Mouse (Mus musculus): ENCODE data around the gene Sdf4.

Gene Sdf4

DNA sequence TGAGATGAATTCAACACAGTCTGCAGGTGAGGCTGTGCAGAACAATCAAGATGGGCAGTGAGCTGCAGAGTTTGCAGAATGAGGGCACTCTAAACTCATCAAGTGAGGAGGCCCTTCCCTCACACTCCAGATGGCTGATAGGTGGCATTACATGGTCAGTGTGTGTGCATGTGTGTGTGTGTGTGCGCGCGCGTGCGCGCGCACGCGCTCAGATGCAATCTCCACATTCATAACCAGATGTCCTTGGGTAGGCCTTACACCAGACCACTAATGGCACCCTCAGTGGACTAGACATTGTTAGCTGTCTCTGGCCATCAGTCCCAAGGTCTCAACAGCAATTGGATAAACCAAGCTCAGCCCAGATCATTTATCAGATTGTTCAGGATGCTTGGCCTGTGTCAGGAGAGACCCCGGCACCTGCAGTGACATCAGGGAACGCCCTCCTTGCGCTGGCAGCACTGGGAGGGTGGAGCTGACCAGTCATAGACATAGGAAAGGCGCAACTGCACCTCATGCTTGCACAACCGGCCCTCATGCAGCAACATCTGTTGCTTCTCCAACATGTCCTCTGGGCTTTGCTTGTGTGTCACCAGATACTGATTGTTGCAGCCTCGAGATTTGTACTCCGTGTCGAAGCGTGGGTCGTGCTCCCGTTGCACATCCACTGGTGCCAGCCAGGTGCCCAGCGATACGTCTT, 1.3 kb upstream of the Sdf4 start:
- peak overlapping the region; percentile 97 for H3K4me3 ChIP-seq (replicated peaks; ENCODE audit: low read length)
- H3K9me3 ChIP-seq (ENCODE audit: low read length) = no peaks in the 10 kb centered on the region
- TF ChIP-seq NANOG (IDR thresholded peaks at IDR 0.05; ENCODE audit: borderline replicate concordance, low read length) (no peak; the same call in 1 of the 2 replicates), CTCF (conservative IDR thresholded peaks at IDR 0.05; ENCODE audit: low read length) (no peak), POU5F1 (IDR thresholded peaks at IDR 0.05; ENCODE audit: borderline replicate concordance, low read length) (no peak)
- H3K4me1 ChIP-seq (replicated peaks; ENCODE audit: low read depth, low read length) = peaks cover 49% of the 10 kb centered on the region
- no peaks in the 10 kb centered on the region for H3K27me3 ChIP-seq (ENCODE audit: insufficient read depth, low read length)
- H3K36me3 ChIP-seq (ENCODE audit: insufficient read depth, low read length) = peaks cover 43% of the 10 kb centered on the region

DNA sequence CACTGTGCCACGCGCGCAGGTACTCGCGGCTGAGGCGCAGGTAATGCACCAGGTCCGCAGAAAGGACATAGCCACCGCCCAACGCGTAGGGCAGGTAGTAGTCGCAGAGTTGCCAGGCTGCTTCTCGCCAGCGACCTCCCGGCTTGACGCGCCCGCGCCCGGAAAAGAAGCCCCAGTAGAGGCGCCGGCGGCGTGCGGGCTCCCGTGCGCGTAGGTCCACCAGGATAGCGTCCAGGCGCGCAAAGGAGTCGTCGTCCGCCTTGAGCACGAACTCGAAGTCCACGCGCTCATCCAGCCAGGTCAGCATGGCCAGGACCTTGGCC, 803 bp upstream of the Sdf4 start:
- no peaks in the 10 kb centered on the region for H3K9me3 ChIP-seq (ENCODE audit: low read length)
- TF ChIP-seq NANOG (IDR thresholded peaks at IDR 0.05; ENCODE audit: borderline replicate concordance, low read length) (no peak), CTCF (conservative IDR thresholded peaks at IDR 0.05; ENCODE audit: low read length) (no peak), POU5F1 (IDR thresholded peaks at IDR 0.05; ENCODE audit: borderline replicate concordance, low read length) (no peak)
- H3K27me3 ChIP-seq (ENCODE audit: insufficient read depth, low read length) = no peaks in the 10 kb centered on the region
- peak overlapping the region; percentile 97 for H3K4me3 ChIP-seq (replicated peaks; ENCODE audit: low read length)
- peaks cover 48% of the 10 kb centered on the region for H3K36me3 ChIP-seq (ENCODE audit: insufficient read depth, low read length)
- peaks cover 54% of the 10 kb centered on the region for H3K4me1 ChIP-seq (replicated peaks; ENCODE audit: low read depth, low read length)

DNA sequence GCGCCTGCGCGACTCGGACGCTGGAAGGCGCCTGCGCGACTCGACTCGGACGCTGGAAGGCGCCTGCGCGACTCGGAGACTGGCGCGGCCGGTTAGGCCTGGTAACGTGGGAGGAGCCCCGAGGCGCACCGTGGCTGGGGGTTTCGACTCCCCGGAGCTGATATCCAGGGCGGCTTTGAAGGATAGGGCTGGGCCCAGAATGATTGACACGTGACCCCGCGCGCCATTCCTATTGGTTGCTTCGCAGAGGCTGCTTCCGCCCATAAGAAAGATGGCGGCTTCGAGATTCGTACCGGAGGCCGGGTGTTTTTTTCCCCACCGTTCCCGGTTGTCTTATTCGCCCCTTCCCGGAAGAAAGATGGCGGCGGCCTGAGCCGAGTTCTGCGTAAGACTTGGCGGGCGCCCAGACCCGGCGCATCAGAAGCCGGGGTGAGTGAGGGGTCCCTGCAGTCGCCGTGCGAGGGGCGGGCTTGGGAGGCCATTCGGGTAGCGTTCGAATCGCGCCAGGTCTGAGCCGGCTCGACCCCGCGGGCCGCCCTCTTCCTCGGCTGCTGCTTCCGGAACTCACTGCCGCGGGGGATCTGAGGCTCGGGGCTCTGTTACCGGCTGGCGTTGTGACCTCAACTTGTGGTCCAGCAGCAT, 355 bp downstream of the Sdf4 start:
- Histone ChIP-seq H3K27me3 (ENCODE audit: insufficient read depth, low read length) (no peaks in the 10 kb centered on the region), H3K4me1 (replicated peaks; ENCODE audit: low read depth, low read length) (peaks cover 62% of the 10 kb centered on the region), H3K36me3 (ENCODE audit: insufficient read depth, low read length) (peaks cover 60% of the 10 kb centered on the region), H3K9me3 (ENCODE audit: low read length) (no peaks in the 10 kb centered on the region), H3K4me3 (replicated peaks; ENCODE audit: low read length) (peak overlapping the region; percentile 97)
- TF ChIP-seq NANOG (IDR thresholded peaks at IDR 0.05; ENCODE audit: borderline replicate concordance, low read length) = no peak
- no peak for TF ChIP-seq POU5F1 (IDR thresholded peaks at IDR 0.05; ENCODE audit: borderline replicate concordance, low read length)
- no peak for TF ChIP-seq CTCF (conservative IDR thresholded peaks at IDR 0.05; ENCODE audit: low read length)

DNA sequence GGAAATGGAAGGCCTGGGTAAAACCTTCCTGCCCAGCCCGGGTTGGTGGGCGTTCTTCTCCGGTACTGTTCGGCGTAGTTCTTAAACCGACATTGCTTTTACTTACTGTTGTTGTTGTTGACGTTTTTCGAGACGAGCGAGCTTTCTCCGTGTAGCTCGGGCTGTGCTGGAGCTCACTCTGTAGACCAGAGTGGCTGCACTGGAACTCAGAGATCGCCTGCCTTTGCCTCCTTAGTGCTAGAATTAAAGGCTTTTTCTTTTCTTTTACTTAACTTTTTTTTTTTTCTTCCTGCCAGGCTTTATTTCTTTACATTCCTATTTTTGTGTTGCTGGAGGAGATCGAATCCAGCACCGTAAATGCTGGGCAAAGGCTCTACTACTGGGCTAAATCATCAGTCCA, 934 bp downstream of the Sdf4 start:
- TF ChIP-seq NANOG (IDR thresholded peaks at IDR 0.05; ENCODE audit: borderline replicate concordance, low read length) = no peak
- TF ChIP-seq POU5F1 (IDR thresholded peaks at IDR 0.05; ENCODE audit: borderline replicate concordance, low read length) = no peak
- no peak for TF ChIP-seq CTCF (conservative IDR thresholded peaks at IDR 0.05; ENCODE audit: low read length)
- Histone ChIP-seq H3K36me3 (ENCODE audit: insufficient read depth, low read length) (peaks cover 63% of the 10 kb centered on the region), H3K4me1 (replicated peaks; ENCODE audit: low read depth, low read length) (peaks cover 59% of the 10 kb centered on the region), H3K9me3 (ENCODE audit: low read length) (no peaks in the 10 kb centered on the region), H3K4me3 (replicated peaks; ENCODE audit: low read length) (peak overlapping the region; percentile 97), H3K27me3 (ENCODE audit: insufficient read depth, low read length) (no peaks in the 10 kb centered on the region)

DNA sequence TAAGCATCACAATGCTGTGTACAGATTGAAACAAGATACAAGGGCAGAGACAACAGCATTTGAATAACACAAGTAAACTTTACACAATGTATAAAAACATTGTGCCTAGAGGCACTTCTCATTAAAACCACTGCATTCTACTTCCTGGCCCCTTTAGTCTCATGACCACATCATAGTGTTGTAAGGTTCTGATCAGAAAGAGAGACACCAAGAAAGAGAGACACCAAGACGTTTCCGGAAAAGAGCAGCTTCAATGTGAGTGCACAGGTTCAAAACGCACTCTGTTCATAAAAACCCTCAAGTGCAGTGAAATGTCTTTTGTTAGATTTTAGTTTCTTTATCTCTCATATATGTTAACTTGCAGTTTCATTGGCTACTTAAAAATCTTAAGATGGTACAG, 11.4 kb downstream of the Sdf4 start:
- no peak overlapping the region for H3K4me3 ChIP-seq (replicated peaks; ENCODE audit: low read length)
- TF ChIP-seq CTCF (conservative IDR thresholded peaks at IDR 0.05; ENCODE audit: low read length) (no peak), POU5F1 (IDR thresholded peaks at IDR 0.05; ENCODE audit: borderline replicate concordance, low read length) (no peak), NANOG (IDR thresholded peaks at IDR 0.05; ENCODE audit: borderline replicate concordance, low read length) (no peak)
- H3K9me3 ChIP-seq (ENCODE audit: low read length) = no peaks in the 10 kb centered on the region

DNA sequence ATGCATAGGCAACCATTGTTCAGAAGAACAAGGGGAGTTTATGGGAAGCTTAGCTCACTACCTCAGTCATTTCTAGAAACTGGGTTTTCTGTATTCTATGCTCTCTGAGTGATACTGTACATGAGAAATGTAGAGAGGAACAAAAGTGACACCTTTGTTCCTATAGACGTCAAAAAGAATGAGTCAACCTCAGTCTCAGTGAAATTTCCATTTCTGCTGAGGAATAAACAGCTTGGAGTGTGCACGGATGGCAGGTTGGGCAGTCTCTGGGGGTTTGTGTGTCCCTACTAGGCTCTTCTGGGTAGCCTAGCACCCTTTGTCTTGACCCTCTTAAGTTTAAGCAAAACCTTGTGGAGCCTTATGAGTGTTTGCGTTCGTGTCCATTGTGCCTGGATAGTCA, 15.7 kb downstream of the Sdf4 start:
- H3K9me3 ChIP-seq (ENCODE audit: low read length) = no peaks in the 10 kb centered on the region
- H3K27me3 ChIP-seq (ENCODE audit: insufficient read depth, low read length) = no peaks in the 10 kb centered on the region
- peaks cover 98% of the 10 kb centered on the region for H3K36me3 ChIP-seq (ENCODE audit: insufficient read depth, low read length)
- H3K4me3 ChIP-seq (replicated peaks; ENCODE audit: low read length) = no peak overlapping the region
- no peak for TF ChIP-seq CTCF (conservative IDR thresholded peaks at IDR 0.05; ENCODE audit: low read length)
- TF ChIP-seq NANOG (IDR thresholded peaks at IDR 0.05; ENCODE audit: borderline replicate concordance, low read length) = no peak
- no peak for TF ChIP-seq POU5F1 (IDR thresholded peaks at IDR 0.05; ENCODE audit: borderline replicate concordance, low read length)
- peaks cover 7% of the 10 kb centered on the region; the same call in 1 of the 2 replicates for H3K4me1 ChIP-seq (replicated peaks; ENCODE audit: low read depth, low read length)

More for the DNA sequence above, 11.4 kb downstream of the Sdf4 start:
- H3K36me3 ChIP-seq (ENCODE audit: insufficient read depth, low read length) = peaks cover 94% of the 10 kb centered on the region
- H3K27me3 ChIP-seq (ENCODE audit: insufficient read depth, low read length) = no peaks in the 10 kb centered on the region
- H3K4me1 ChIP-seq (replicated peaks; ENCODE audit: low read depth, low read length) = 0 out of 2 replicates have a peak, but pooled peaks cover 4% of the 10 kb centered on the region

DNA sequence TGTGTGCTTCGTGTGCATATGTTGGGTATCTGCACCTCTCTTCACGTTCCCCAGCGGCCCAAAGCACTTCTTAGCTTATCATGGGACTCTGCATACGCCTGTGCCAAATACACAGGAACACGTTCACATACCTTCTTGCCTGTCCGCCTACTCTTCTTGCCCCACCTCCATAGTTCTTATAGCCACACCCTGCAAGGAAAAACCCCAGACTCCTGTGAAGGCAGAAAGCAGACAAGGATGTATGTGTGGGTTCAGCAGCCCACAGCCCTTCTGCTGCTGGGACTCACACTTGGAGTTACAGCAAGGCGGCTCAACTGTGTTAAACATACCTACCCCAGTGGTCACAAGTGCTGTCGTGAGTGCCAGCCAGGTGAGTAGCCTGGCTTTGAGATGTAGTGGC, 21.0 kb downstream of the Sdf4 start, which contains the start of gene Tnfrsf4:
Gene Tnfrsf4, plus strand, starts transcription at position 207 of the 400 bp plus-strand sequence.
- H3K4me3 ChIP-seq (replicated peaks; ENCODE audit: low read length) = no peak within 1 kb of the TSS
- H3K27me3 ChIP-seq (ENCODE audit: insufficient read depth, low read length) = no peaks in the 10 kb centered on the region
- peaks cover 76% of the 10 kb centered on the region for H3K36me3 ChIP-seq (ENCODE audit: insufficient read depth, low read length)
- no peak for TF ChIP-seq NANOG (IDR thresholded peaks at IDR 0.05; ENCODE audit: borderline replicate concordance, low read length)
- TF ChIP-seq POU5F1 (IDR thresholded peaks at IDR 0.05; ENCODE audit: borderline replicate concordance, low read length) = no peak
- no peak for TF ChIP-seq CTCF (conservative IDR thresholded peaks at IDR 0.05; ENCODE audit: low read length)
- H3K9me3 ChIP-seq (ENCODE audit: low read length) = no peaks in the 10 kb centered on the region
- H3K4me1 ChIP-seq (replicated peaks; ENCODE audit: low read depth, low read length) = peaks cover 9% of the 10 kb centered on the region

DNA sequence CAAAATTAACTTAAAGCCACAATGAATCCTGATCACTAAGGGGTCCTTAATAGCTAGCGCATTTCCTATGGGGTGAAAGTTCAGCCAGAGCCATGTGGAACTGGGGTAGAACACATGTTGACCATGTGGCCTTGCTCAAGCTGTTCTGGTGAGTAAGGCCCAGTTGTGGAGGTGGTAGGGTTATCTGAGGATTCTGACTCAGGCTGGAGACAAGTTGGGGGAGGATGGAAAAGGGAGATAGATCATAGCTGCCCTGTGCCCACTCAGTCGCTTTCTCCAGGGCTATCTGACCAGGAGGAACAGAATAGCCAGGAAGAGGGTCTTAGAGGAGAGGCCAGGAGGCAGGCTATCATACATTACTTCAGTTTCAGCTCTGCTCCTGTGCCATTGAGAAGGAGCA, 21.8 kb downstream of the Sdf4 start:
- H3K27me3 ChIP-seq (ENCODE audit: insufficient read depth, low read length) = no peaks in the 10 kb centered on the region
- no peak overlapping the region for H3K4me3 ChIP-seq (replicated peaks; ENCODE audit: low read length)
- H3K4me1 ChIP-seq (replicated peaks; ENCODE audit: low read depth, low read length) = peaks cover 9% of the 10 kb centered on the region
- TF ChIP-seq CTCF (conservative IDR thresholded peaks at IDR 0.05; ENCODE audit: low read length) (no peak), NANOG (IDR thresholded peaks at IDR 0.05; ENCODE audit: borderline replicate concordance, low read length) (no peak), POU5F1 (IDR thresholded peaks at IDR 0.05; ENCODE audit: borderline replicate concordance, low read length) (no peak)
- no peaks in the 10 kb centered on the region for H3K9me3 ChIP-seq (ENCODE audit: low read length)
- peaks cover 68% of the 10 kb centered on the region for H3K36me3 ChIP-seq (ENCODE audit: insufficient read depth, low read length)

All from E14TG2a.4 (cell line).